Mouse (Mus musculus) embryonic fibroblast, embryonic 13.5 days (primary cell): ENCODE results near the gene Elmo1. TPM values are rescaled to one million over a fixed set of nuclear protein-coding genes. Genes with fewer than 3 reads are reported as not detected.

Experiments used
- H3K27ac ChIP-seq: 2 replicates; pipeline ENCODE4 v1.5.1; 2012; ENCODE audit warnings: low read length, control low read depth, inconsistent platforms; ENCODE audit not compliant: insufficient read depth
- H3K4me1 ChIP-seq: 2 replicates; pipeline ENCODE4 v1.6.1; 2011; ENCODE audit warnings: low read length; ENCODE audit not compliant: control insufficient read depth, insufficient read depth
- H3K4me3 ChIP-seq: 2 replicates; pipeline ENCODE4 v1.5.1; 2011; ENCODE audit warnings: mild to moderate bottlenecking, control low read depth, low read length; ENCODE audit not compliant: insufficient read depth
- CTCF ChIP-seq: IDR thresholded peaks from 2 replicates; pipeline ENCODE4 v1.5.1; 2011; ENCODE audit warnings: mild to moderate bottlenecking, control low read depth, low read length, moderate library complexity, borderline replicate concordance; ENCODE audit not compliant: insufficient read depth
- POLR2A ChIP-seq: IDR thresholded peaks from 2 replicates; pipeline ENCODE4 v1.6.1; 2011; ENCODE audit warnings: low read depth, mild to moderate bottlenecking, control low read depth, low read length, moderate library complexity
- polyA plus RNA-seq: library from polyadenylated mRNA; stranded (reverse); fragments of >200 nt; gene quantifications from 2 replicates; pipeline ENCODE4 v1.2.4, GENCODE M21; 2011; ENCODE audit warnings: low read depth; ENCODE audit not compliant: missing spikeins, insufficient read length

Elmo1 gene
- polyA plus RNA-seq, 1 experiment = 4.8 TPM

DNA sequence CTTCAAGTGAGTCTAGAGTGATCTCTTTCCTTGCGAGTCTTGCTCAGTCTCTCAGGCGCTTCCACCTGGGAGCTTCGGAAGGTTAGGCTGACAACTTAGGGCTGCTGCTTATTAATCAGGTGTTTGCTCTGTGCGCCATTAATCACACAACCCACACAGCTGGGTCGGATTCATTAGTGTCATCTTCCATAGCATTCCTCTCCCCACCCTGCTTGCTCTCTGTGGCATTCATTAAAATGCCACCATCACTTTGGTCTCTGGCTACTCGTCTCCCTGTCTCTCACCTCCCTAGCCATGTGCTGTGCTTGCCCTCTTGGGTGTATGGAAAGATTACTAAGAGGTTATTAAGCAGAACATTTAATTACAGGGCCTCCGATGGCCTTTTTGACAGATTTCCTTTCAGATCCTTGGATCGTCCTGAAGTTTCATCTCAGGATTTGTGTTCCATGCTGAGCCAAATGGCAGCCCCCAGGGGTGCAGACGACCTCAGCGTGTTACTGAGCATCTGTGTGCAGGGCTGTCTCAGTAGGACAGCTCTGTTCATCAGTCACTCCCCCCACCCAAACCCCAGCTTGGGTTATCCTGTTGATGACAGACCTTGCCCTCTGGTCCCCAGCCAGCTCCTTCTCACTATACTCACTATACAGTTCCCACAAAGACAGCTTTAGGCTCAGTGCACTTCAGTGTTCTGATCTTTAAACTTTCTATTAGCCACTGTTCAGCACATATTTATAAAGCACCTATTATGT lies 417.2 kb downstream of the Elmo1 start:
- Histone ChIP-seq H3K27ac (no peak overlapping the region), H3K4me1 (no peaks in the 10 kb centered on the region), H3K4me3 (no peak overlapping the region)
- TF ChIP-seq POLR2A (no peak), CTCF (no peak)

DNA sequence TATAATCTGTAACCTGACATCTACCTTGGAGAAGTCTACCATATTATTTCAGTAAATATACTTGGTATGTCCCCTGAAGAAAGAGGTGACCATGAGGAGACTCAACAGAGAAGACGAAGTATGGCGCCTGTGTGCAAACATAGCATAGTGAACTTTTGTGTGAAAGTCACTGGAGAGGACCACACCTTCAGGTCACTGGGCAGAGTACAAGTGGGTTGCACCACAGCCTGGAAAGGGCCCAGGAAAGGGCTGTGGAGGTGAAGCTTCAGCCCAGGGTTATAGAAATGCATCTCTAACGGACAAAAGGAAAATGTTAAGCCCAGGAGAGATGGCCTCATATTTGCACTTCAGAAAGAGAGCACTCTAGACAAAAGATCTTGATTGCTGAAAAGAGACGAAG lies 420.6 kb downstream of the Elmo1 start:
- no peak overlapping the region for H3K4me3 ChIP-seq
- H3K27ac ChIP-seq = no peak overlapping the region
- TF ChIP-seq POLR2A (no peak), CTCF (no peak)
- no peaks in the 10 kb centered on the region for H3K4me1 ChIP-seq

DNA sequence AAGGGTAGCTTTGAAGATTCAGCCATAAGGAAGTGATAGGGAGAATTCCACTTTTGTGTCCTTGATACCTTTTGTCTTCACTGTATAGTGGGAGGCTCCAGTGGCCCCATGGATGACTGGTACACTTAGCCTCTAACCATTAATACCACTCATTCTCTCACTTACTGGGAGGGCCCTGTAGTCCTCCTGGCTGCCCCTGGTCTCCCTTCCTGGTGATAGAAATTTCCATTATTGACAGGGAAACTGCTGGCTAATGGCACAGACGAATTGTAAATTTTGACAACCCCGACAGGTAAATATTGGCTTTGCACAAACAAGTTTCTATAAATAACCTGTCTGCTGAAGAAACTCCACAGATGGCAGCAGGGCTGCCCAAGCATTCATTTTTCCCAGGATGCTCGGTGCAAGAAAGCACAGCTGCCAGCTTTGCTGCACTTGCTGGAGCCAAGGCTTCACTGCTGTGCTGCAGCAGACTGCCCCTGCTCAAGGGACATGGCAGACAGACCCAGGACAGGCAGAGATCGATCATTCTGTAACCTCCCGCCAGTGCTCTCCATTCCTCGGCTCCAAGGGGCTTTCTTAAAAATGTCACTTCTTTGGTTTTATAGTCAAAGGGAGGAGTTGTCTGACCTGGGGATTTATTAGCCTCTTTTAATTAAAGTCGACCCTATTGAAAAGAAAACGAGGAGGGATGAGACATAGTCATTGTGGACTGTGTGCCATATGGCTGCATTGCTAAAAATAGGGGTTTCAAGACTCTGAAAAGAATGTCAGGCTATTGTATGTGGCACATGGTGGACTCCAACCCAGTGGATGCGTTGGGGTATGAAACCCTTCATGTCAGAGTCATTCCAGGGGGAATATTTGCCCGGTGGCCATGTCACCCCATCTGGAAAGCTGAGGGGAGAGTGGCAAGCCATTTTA lies 422.2 kb downstream of the Elmo1 start:
- no peak overlapping the region for H3K27ac ChIP-seq
- no peak overlapping the region for H3K4me3 ChIP-seq
- no peaks in the 10 kb centered on the region for H3K4me1 ChIP-seq
- TF ChIP-seq POLR2A (no peak), CTCF (no peak)

DNA sequence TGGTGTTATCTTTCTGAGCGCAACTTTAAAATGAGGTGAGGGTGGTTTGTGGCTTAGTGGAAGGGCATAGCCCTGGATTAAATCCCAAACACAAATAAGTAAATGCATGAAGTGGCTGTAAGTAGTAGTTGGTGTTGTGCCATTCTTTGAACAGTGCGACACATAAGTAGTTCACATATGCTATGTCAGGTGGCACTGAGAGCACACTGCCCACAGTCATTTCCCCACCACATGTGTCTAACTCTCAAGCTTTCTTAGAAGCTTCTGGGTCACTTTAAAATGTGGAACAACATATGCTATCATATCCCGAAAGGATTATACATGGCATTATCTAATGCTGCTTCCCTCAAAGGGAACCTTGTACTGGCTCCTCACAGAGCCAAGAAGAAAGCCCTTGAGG lies 424.3 kb downstream of the Elmo1 start:
- TF ChIP-seq POLR2A (no peak), CTCF (no peak)
- H3K27ac ChIP-seq = no peak overlapping the region
- no peaks in the 10 kb centered on the region for H3K4me1 ChIP-seq
- H3K4me3 ChIP-seq = no peak overlapping the region

DNA sequence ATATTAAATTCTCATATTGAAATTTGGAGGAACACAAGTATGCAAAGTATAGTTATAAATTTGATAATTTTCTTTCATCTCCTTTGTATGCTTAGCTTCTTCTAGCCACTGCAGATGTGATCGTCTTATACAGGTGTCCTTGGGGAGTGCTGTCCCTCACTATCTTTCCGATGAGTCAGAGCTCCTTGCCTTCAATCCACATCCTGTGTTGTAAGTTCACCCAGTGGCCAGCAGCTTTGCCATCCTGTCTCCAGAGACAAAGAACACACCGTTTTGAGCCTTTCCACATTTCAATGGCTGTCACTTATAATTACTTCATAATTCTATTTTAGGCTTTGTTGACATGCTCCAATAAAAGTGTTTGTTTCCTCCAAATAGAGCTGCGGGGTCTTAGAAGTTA lies 425.7 kb downstream of the Elmo1 start:
- Histone ChIP-seq H3K27ac (no peak overlapping the region), H3K4me3 (no peak overlapping the region), H3K4me1 (no peaks in the 10 kb centered on the region)
- TF ChIP-seq CTCF (no peak), POLR2A (no peak)

DNA sequence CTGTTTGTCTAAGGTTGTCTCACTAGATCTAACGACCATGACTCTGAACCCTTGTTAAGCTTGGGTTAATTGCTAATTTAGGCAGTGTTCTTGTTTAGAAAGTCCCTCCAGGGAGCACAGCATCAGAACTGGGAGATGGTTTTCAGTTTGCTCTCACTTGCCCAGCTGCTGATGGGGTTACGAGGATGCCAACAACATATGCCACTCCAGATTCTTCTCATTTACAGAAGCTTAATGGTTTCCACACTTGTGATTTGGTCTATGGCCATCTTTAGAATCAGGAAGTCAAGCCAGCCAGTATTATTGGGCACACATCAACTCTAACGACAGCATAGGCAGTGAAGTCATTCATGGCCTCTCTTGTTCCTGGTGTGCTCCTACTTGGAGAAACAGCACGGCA lies 427.3 kb downstream of the Elmo1 start:
- TF ChIP-seq CTCF (no peak), POLR2A (no peak)
- no peak overlapping the region for H3K4me3 ChIP-seq
- no peak overlapping the region for H3K27ac ChIP-seq
- H3K4me1 ChIP-seq = no peaks in the 10 kb centered on the region

DNA sequence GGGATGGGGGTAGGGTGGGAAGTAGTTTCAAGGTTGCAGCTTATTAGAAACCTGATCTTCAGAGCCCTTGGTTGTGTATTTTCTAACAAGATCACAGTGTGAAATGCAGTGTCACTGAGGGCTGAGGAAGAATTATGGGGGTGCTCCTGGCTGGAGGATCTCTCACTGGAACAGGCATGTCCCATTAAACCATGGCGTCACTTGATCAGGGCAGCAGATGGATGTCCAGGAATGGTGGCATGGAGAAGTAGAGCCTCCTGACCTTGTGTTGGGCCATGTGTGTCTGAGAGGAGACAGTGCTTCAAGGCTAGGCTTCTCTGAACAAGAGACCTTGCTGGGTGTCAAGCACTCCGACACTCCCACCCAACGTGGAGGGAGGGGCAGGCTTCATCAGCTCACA lies 431.1 kb downstream of the Elmo1 start:
- Histone ChIP-seq H3K4me3 (no peak overlapping the region), H3K4me1 (no peaks in the 10 kb centered on the region), H3K27ac (no peak overlapping the region)
- TF ChIP-seq POLR2A (no peak), CTCF (no peak)

DNA sequence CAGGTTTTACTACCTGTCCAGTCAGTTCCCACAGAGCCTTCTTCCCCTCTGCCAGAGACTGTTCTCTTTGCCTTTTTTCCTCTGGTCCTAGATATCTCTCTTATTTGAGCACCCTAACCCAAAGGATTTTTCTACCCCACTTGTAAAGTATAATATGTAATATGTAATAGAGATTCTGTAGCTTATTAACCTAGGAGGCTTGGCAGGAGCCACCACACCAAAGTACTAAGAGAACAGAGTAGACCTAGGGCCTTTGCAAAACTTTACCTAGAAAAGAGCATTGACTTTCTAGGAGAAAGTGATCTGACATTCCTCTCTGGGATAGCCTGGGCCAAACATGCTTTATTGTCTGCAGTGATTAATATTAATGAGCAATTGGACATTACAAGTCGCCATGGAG lies 433.3 kb downstream of the Elmo1 start:
- TF ChIP-seq POLR2A = no peak
- no peak for TF ChIP-seq CTCF
- no peak overlapping the region for H3K27ac ChIP-seq
- H3K4me3 ChIP-seq = no peak overlapping the region
- H3K4me1 ChIP-seq = no peaks in the 10 kb centered on the region

DNA sequence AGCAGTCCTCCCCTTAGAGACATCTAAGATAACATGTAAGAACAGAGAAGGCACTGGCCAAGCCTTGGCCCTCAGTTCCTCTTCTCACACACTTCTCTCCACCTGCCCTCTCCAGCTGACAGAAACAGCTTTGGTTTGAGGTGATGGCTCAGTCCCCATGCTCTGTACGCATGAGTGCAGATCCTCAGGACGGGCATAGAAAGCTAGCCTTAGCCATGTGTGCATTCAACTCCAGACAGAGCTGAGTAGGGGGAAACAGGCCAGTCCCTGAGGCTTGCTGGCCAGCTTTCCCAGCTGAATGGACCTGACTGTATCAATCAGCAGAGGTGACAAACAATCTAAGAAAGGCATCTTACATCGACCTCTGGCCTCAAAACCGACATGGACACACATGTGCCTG lies 435.4 kb downstream of the Elmo1 start:
- no peak overlapping the region for H3K27ac ChIP-seq
- no peaks in the 10 kb centered on the region for H3K4me1 ChIP-seq
- H3K4me3 ChIP-seq = no peak overlapping the region
- TF ChIP-seq POLR2A (no peak), CTCF (no peak)

DNA sequence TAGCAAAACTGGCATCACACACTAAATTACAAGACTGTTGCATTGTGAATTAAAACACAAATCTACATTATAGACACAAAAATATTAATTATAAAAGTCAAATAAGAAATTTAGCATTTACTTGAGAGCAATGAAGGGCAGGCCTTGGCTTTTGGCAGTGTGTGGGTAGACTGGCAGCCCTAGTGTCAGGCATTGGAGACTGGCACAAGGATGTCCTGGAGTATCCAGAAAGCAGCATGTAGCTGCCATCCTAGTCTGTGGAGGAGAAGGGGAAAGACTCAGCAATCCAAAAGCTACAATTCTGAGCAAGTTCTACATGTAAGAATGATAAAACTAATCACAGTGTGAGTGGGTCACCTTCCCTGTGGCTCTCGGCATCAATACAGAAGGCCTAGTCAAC lies 446.7 kb downstream of the Elmo1 start:
- H3K27ac ChIP-seq = no peak overlapping the region
- no peak overlapping the region for H3K4me3 ChIP-seq
- H3K4me1 ChIP-seq = no peaks in the 10 kb centered on the region
- no peak for TF ChIP-seq CTCF
- TF ChIP-seq POLR2A = no peak
